Mouse (Mus musculus): ENCODE measurements around the gene Spata16. TPM values are rescaled to one million over a fixed set of nuclear protein-coding genes. Genes with fewer than 3 reads are reported as not detected.

Gene Spata16
- polyA plus RNA-seq, 1 experiment from 2014 or later, result not detected

- 72% methylated on average over 5 of the region's 5 CpGs for WGBS (ENCODE audit: insufficient replicate concordance)
- Histone ChIP-seq H3K27me3 (ENCODE audit: control insufficient read depth, insufficient read depth, low read depth, low read length) (no peaks in the 10 kb centered on the region), H3K4me3 (ENCODE audit: low read depth, low read length) (no peak overlapping the region), H3K36me3 (ENCODE audit: control insufficient read depth, insufficient read depth) (no peaks in the 10 kb centered on the region), H3K4me2 (ENCODE audit: low read depth, low read length) (no peak overlapping the region), H3K27ac (ENCODE audit: low read length) (no peak overlapping the region), H3K9me3 (replicated peaks; ENCODE audit: control insufficient read depth, low read length) (no peaks in the 10 kb centered on the region; the same call in 1 of the 2 replicates), H3K9ac (ENCODE audit: low read depth, low read length) (no peak overlapping the region), H3K4me1 (ENCODE audit: control insufficient read depth, low read depth, low read length) (no peaks in the 10 kb centered on the region)
- ATAC-seq (ENCODE audit: low read depth), result no peak
Measured at GRCm38 (mm10) chr3:26815764-26816163, 178.3 kb downstream of the Spata16 start.

GRCm38 (mm10) chr3:26819398-26819797 is 182.0 kb downstream of the Spata16 start:
- no peaks in the 10 kb centered on the region for H3K36me3 ChIP-seq (ENCODE audit: control insufficient read depth, insufficient read depth)
- H3K4me1 ChIP-seq (ENCODE audit: control insufficient read depth, low read depth, low read length), result no peaks in the 10 kb centered on the region
- no peaks in the 10 kb centered on the region for H3K27me3 ChIP-seq (ENCODE audit: control insufficient read depth, insufficient read depth, low read depth, low read length)
- H3K9ac ChIP-seq (ENCODE audit: low read depth, low read length), result no peak overlapping the region
- H3K4me3 ChIP-seq (ENCODE audit: low read depth, low read length), result no peak overlapping the region
- H3K27ac ChIP-seq (ENCODE audit: low read length), result no peak overlapping the region
- no peak for ATAC-seq (ENCODE audit: low read depth)
- WGBS (ENCODE audit: insufficient replicate concordance), result 46% methylated on average over 5 of the region's 5 CpGs
- no peak overlapping the region for H3K4me2 ChIP-seq (ENCODE audit: low read depth, low read length)
- no peaks in the 10 kb centered on the region; the same call in 1 of the 2 replicates for H3K9me3 ChIP-seq (replicated peaks; ENCODE audit: control insufficient read depth, low read length)

- H3K9ac ChIP-seq (ENCODE audit: low read depth, low read length), result no peak overlapping the region
- H3K4me1 ChIP-seq (ENCODE audit: control insufficient read depth, low read depth, low read length), result no peaks in the 10 kb centered on the region
- ATAC-seq (ENCODE audit: low read depth), result no peak
- no peak overlapping the region for H3K4me3 ChIP-seq (ENCODE audit: low read depth, low read length)
- H3K4me2 ChIP-seq (ENCODE audit: low read depth, low read length), result no peak overlapping the region
- H3K9me3 ChIP-seq (replicated peaks; ENCODE audit: control insufficient read depth, low read length), result no peaks in the 10 kb centered on the region
- H3K27me3 ChIP-seq (ENCODE audit: control insufficient read depth, insufficient read depth, low read depth, low read length), result no peaks in the 10 kb centered on the region
- H3K27ac ChIP-seq (ENCODE audit: low read length), result no peak overlapping the region
- WGBS (ENCODE audit: insufficient replicate concordance), result 55% methylated on average over 7 of the region's 7 CpGs
- H3K36me3 ChIP-seq (ENCODE audit: control insufficient read depth, insufficient read depth), result no peaks in the 10 kb centered on the region
Measured at GRCm38 (mm10) chr3:26826958-26827839, 189.8 kb downstream of the Spata16 start.

GRCm38 (mm10) chr3:26832954-26833353 is 195.5 kb downstream of the Spata16 start:
- Histone ChIP-seq H3K4me1 (ENCODE audit: control insufficient read depth, low read depth, low read length) (no peaks in the 10 kb centered on the region), H3K4me2 (ENCODE audit: low read depth, low read length) (no peak overlapping the region), H3K27ac (ENCODE audit: low read length) (no peak overlapping the region), H3K9ac (ENCODE audit: low read depth, low read length) (no peak overlapping the region), H3K36me3 (ENCODE audit: control insufficient read depth, insufficient read depth) (no peaks in the 10 kb centered on the region), H3K27me3 (ENCODE audit: control insufficient read depth, insufficient read depth, low read depth, low read length) (no peaks in the 10 kb centered on the region), H3K9me3 (replicated peaks; ENCODE audit: control insufficient read depth, low read length) (no peaks in the 10 kb centered on the region), H3K4me3 (ENCODE audit: low read depth, low read length) (no peak overlapping the region)
- no peak for ATAC-seq (ENCODE audit: low read depth)
- WGBS (ENCODE audit: insufficient replicate concordance), result 61% methylated on average over 5 of the region's 5 CpGs

- no peaks in the 10 kb centered on the region for H3K9me3 ChIP-seq (replicated peaks; ENCODE audit: control insufficient read depth, low read length)
- no peak overlapping the region for H3K4me2 ChIP-seq (ENCODE audit: low read depth, low read length)
- no peak overlapping the region for H3K27ac ChIP-seq (ENCODE audit: low read length)
- H3K4me1 ChIP-seq (ENCODE audit: control insufficient read depth, low read depth, low read length), result no peaks in the 10 kb centered on the region
- WGBS (ENCODE audit: insufficient replicate concordance), result 63% methylated on average over 21 of the region's 21 CpGs
- no peak for ATAC-seq (ENCODE audit: low read depth)
- no peaks in the 10 kb centered on the region for H3K36me3 ChIP-seq (ENCODE audit: control insufficient read depth, insufficient read depth)
- no peak overlapping the region for H3K9ac ChIP-seq (ENCODE audit: low read depth, low read length)
- H3K27me3 ChIP-seq (ENCODE audit: control insufficient read depth, insufficient read depth, low read depth, low read length), result no peaks in the 10 kb centered on the region
- no peak overlapping the region for H3K4me3 ChIP-seq (ENCODE audit: low read depth, low read length)
Measured at GRCm38 (mm10) chr3:26834178-26835050, 197.0 kb downstream of the Spata16 start.

GRCm38 (mm10) chr3:26835051-26835755 is 197.8 kb downstream of the Spata16 start:
- Histone ChIP-seq H3K4me1 (ENCODE audit: control insufficient read depth, low read depth, low read length) (no peaks in the 10 kb centered on the region), H3K4me3 (ENCODE audit: low read depth, low read length) (no peak overlapping the region), H3K27me3 (ENCODE audit: control insufficient read depth, insufficient read depth, low read depth, low read length) (no peaks in the 10 kb centered on the region), H3K9ac (ENCODE audit: low read depth, low read length) (no peak overlapping the region), H3K36me3 (ENCODE audit: control insufficient read depth, insufficient read depth) (no peaks in the 10 kb centered on the region), H3K9me3 (replicated peaks; ENCODE audit: control insufficient read depth, low read length) (no peaks in the 10 kb centered on the region), H3K4me2 (ENCODE audit: low read depth, low read length) (no peak overlapping the region), H3K27ac (ENCODE audit: low read length) (no peak overlapping the region)
- ATAC-seq (ENCODE audit: low read depth), result no peak
- WGBS (ENCODE audit: insufficient replicate concordance), result 73% methylated on average over 17 of the region's 17 CpGs

- H3K27me3 ChIP-seq (ENCODE audit: control insufficient read depth, insufficient read depth, low read depth, low read length), result no peaks in the 10 kb centered on the region
- no peak overlapping the region for H3K4me2 ChIP-seq (ENCODE audit: low read depth, low read length)
- no peak for ATAC-seq (ENCODE audit: low read depth)
- H3K9me3 ChIP-seq (replicated peaks; ENCODE audit: control insufficient read depth, low read length), result no peaks in the 10 kb centered on the region
- no peak overlapping the region for H3K27ac ChIP-seq (ENCODE audit: low read length)
- H3K36me3 ChIP-seq (ENCODE audit: control insufficient read depth, insufficient read depth), result no peaks in the 10 kb centered on the region
- WGBS (ENCODE audit: insufficient replicate concordance), result 46% methylated on average over 3 of the region's 3 CpGs
- H3K4me1 ChIP-seq (ENCODE audit: control insufficient read depth, low read depth, low read length), result no peaks in the 10 kb centered on the region
- H3K9ac ChIP-seq (ENCODE audit: low read depth, low read length), result no peak overlapping the region
- H3K4me3 ChIP-seq (ENCODE audit: low read depth, low read length), result no peak overlapping the region
Measured at GRCm38 (mm10) chr3:26845041-26845440, 207.6 kb downstream of the Spata16 start.

GRCm38 (mm10) chr3:26847935-26848334 is 210.5 kb downstream of the Spata16 start:
- no peak overlapping the region for H3K4me3 ChIP-seq (ENCODE audit: low read depth, low read length)
- H3K9me3 ChIP-seq (replicated peaks; ENCODE audit: control insufficient read depth, low read length), result no peaks in the 10 kb centered on the region
- WGBS (ENCODE audit: insufficient replicate concordance), result 69% methylated on average over 5 of the region's 5 CpGs
- H3K36me3 ChIP-seq (ENCODE audit: control insufficient read depth, insufficient read depth), result no peaks in the 10 kb centered on the region
- no peak overlapping the region for H3K27ac ChIP-seq (ENCODE audit: low read length)
- H3K9ac ChIP-seq (ENCODE audit: low read depth, low read length), result no peak overlapping the region
- no peak for ATAC-seq (ENCODE audit: low read depth)
- H3K4me1 ChIP-seq (ENCODE audit: control insufficient read depth, low read depth, low read length), result no peaks in the 10 kb centered on the region
- no peak overlapping the region for H3K4me2 ChIP-seq (ENCODE audit: low read depth, low read length)
- no peaks in the 10 kb centered on the region for H3K27me3 ChIP-seq (ENCODE audit: control insufficient read depth, insufficient read depth, low read depth, low read length)

Measured in liver, embryonic 16.5 days (tissue).